Mouse (Mus musculus) intestine, embryonic 16.5 days (tissue): ENCODE measurements around the gene Sdk2. TPM values are rescaled to one million over a fixed set of nuclear protein-coding genes. Genes with fewer than 3 reads are reported as not detected.

ENCODE experiments used
- ATAC-seq: fragments of 200-750 bp; cut with Nextera tagmentation; 2 replicates; pipeline ENCODE4 v1.8.0; 2017; ENCODE audit warnings: moderate TSS enrichment, moderate library complexity
- H3K27ac ChIP-seq: fragments of 300-500 bp; sonication (generic); 2 replicates; pipeline ENCODE4 v1.5.1; 2014; ENCODE audit warnings: mild to moderate bottlenecking, low read length
- H3K27me3 ChIP-seq: fragments of 300-500 bp; sonication (generic); replicated peaks from 2 replicates; pipeline ENCODE4 v1.6.1; 2014; ENCODE audit warnings: low read length, control low read depth, mixed read lengths; ENCODE audit not compliant: control insufficient read depth, insufficient read depth
- H3K36me3 ChIP-seq: fragments of 300-500 bp; sonication (generic); 2 replicates; pipeline ENCODE4 v1.6.1; 2014; ENCODE audit warnings: low read length, control low read depth; ENCODE audit not compliant: control insufficient read depth, insufficient read depth
- H3K4me1 ChIP-seq: fragments of 300-500 bp; sonication (generic); 2 replicates; pipeline ENCODE4 v1.6.1; 2014; ENCODE audit warnings: low read length, control low read depth, mixed read lengths; ENCODE audit not compliant: control insufficient read depth, insufficient read depth
- H3K4me2 ChIP-seq: fragments of 300-500 bp; sonication (generic); 2 replicates; pipeline ENCODE4 v1.6.1; 2014; ENCODE audit warnings: low read depth, low read length, control low read depth
- H3K4me3 ChIP-seq: fragments of 300-500 bp; sonication (generic); 2 replicates; pipeline ENCODE4 v1.5.1; 2014; ENCODE audit warnings: mild to moderate bottlenecking, low read length
- H3K9ac ChIP-seq: fragments of 300-500 bp; sonication (generic); 2 replicates; pipeline ENCODE4 v1.6.1; 2014; ENCODE audit warnings: low read depth, low read length
- H3K9me3 ChIP-seq: fragments of 300-500 bp; sonication (generic); 2 replicates; pipeline ENCODE4 v1.6.1; 2016; ENCODE audit warnings: low read length, control low read depth; ENCODE audit not compliant: control insufficient read depth
- WGBS: fragments of 180-500 bp; shearing (Covaris S2); extraction: QIAGEN DNeasy Blood & Tissue Kit; methylation state at CpG from one replicate; pipeline ENCODE4 v1.1.7; 2014; 5-methylcytosine and 5-hydroxymethylcytosine counted together
- polyA plus RNA-seq: library from polyadenylated mRNA; unstranded; fragments of >200 nt; fragmentation: Nextera tagmentation; extraction: Ambion mirVana; gene quantifications from 2 replicates; pipeline ENCODE4 v1.2.1, GENCODE M21; 2015

The Sdk2 gene
- polyA plus RNA-seq, 1 experiment from 2014 or later: 1.5 TPM

- no peak for ATAC-seq
- no peak overlapping the region for H3K9ac ChIP-seq
- no peak overlapping the region for H3K4me2 ChIP-seq
- H3K9me3 ChIP-seq: no peaks in the 10 kb centered on the region
- H3K4me3 ChIP-seq: no peak overlapping the region
- H3K27ac ChIP-seq: no peak overlapping the region
- 61% methylated on average over 9 of the region's 9 CpGs for WGBS
- no peaks in the 10 kb centered on the region for H3K36me3 ChIP-seq
- no peaks in the 10 kb centered on the region for H3K27me3 ChIP-seq
- peaks cover 7% of the 10 kb centered on the region for H3K4me1 ChIP-seq
Measured at GRCm38 (mm10) chr11:113754845-113755244, 312.0 kb downstream of the Sdk2 start.

DNA sequence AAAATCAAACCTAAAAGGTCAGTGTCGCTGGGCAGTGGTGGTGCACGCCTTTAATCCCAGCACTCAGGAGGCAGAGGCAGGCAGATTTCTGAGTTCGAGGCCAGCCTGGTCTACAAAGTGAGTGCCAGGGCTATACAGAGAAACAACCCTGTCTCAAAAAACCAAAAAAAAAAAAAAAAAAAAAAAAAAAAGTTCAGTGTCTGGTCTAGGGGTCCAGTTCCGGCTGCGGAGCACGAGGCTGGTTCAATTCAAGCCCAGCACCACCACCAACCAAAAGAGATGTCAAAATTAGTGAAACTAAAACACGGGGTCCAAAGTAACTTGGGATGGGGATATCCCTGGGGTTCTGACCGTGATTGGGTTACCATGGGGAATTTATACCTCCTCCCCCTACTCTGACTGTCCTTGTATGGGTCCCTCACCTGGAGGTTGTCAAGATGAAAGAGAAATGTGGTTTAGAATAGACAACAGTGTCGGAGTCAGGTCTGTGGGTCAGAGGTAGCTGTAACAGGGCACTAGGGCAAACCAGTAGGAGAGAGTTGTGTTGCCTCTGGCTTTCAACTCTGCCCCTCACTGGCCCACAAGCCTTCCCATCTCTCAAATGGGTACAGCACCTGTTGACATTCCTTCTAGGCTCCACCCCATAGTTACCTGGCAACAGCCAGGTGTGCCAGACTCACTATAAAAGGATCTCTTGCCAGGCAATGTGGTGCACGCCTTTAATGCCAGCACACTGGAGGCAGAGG lies 314.0 kb downstream of the Sdk2 start:
- Histone ChIP-seq H3K27ac (peak overlapping the region; percentile 93; the same call in 1 of the 2 replicates), H3K4me3 (no peak overlapping the region), H3K4me1 (peaks cover 20% of the 10 kb centered on the region), H3K36me3 (no peaks in the 10 kb centered on the region), H3K27me3 (no peaks in the 10 kb centered on the region), H3K9me3 (no peaks in the 10 kb centered on the region), H3K9ac (0 out of 2 replicates have a peak overlapping the region, but pooled peaks have one; percentile 74), H3K4me2 (peak overlapping the region; percentile 89)
- no peak for ATAC-seq
- WGBS: 95% methylated on average over 10 of the region's 10 CpGs

GRCm38 (mm10) chr11:113752158-113752661 lies 314.6 kb downstream of the Sdk2 start:
- no peaks in the 10 kb centered on the region for H3K27me3 ChIP-seq
- 18% methylated on average over 15 of the region's 15 CpGs for WGBS
- no peaks in the 10 kb centered on the region for H3K9me3 ChIP-seq
- peak; percentile 6; the same call in 1 of the 2 replicates for ATAC-seq
- peak overlapping the region; percentile 93 for H3K4me3 ChIP-seq
- H3K36me3 ChIP-seq: no peaks in the 10 kb centered on the region
- peak overlapping the region; percentile 89 for H3K4me2 ChIP-seq
- peaks cover 27% of the 10 kb centered on the region for H3K4me1 ChIP-seq
- peak overlapping the region; percentile 74 for H3K9ac ChIP-seq
- peak overlapping the region; percentile 93 for H3K27ac ChIP-seq

DNA sequence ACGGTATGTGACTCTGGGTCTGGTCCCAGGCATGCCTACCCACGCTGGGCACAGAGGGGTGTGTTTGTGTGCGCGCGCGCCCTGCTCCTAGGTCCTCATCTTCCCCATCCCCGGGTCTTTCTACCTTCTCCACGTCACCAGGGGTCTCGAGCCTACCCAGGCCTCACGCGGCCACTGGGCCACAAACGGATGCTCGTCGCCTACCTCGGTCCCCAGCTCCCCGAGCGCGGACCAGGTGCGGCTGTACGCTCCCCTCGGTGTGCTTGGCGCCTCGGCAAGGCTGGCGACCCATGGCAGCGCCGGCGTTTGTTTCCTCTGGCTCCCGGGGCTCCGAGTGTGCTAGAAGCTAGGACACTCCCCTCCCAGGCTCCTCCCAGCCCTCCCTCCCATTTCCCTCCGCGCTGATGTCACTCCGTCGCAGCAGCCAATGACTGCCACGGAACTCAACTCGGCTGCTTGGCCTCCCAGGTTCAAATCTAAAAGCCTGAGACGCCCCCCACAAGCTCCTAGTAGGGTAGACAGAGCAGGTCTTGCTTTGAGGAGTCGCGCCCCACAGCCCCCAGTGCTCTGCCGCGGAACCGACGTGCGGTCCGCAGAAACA lies 315.3 kb downstream of the Sdk2 start, which contains the start of gene Cdc42ep4:
Gene Cdc42ep4 (minus strand): TSS at position 398 of the 601 bp plus-strand sequence.
- H3K27me3 ChIP-seq: no peaks in the 10 kb centered on the region
- peak within 1 kb of the TSS; percentile 93 for H3K4me3 ChIP-seq
- H3K4me2 ChIP-seq: peak within 1 kb of the TSS; percentile 89
- WGBS: under 1% methylated on average over 44 of the region's 44 CpGs
- H3K36me3 ChIP-seq: no peaks in the 10 kb centered on the region
- ATAC-seq: peak; percentile 69
- H3K4me1 ChIP-seq: peaks cover 32% of the 10 kb centered on the region
- no peaks in the 10 kb centered on the region for H3K9me3 ChIP-seq
- H3K9ac ChIP-seq: peak within 1 kb of the TSS; percentile 91
- peak within 1 kb of the TSS; percentile 93 for H3K27ac ChIP-seq

GRCm38 (mm10) chr11:113750571-113751483 lies 316.0 kb downstream of the Sdk2 start:
- under 1% methylated on average over 67 of the region's 67 CpGs for WGBS
- Histone ChIP-seq H3K4me3 (peak overlapping the region; percentile 93), H3K36me3 (0 out of 2 replicates have a peak, but pooled peaks cover 2% of the 10 kb centered on the region), H3K27ac (peak overlapping the region; percentile 93), H3K4me2 (peak overlapping the region; percentile 89), H3K4me1 (peaks cover 36% of the 10 kb centered on the region), H3K27me3 (no peaks in the 10 kb centered on the region), H3K9ac (peak overlapping the region; percentile 91), H3K9me3 (no peaks in the 10 kb centered on the region)
- peak; percentile 73 for ATAC-seq

GRCm38 (mm10) chr11:113749749-113750351 lies 317.0 kb downstream of the Sdk2 start:
- Histone ChIP-seq H3K27ac (peak overlapping the region; percentile 93), H3K4me2 (peak overlapping the region; percentile 89), H3K9ac (peak overlapping the region; percentile 91), H3K36me3 (0 out of 2 replicates have a peak, but pooled peaks cover 2% of the 10 kb centered on the region), H3K9me3 (no peaks in the 10 kb centered on the region), H3K4me1 (peaks cover 38% of the 10 kb centered on the region), H3K27me3 (no peaks in the 10 kb centered on the region), H3K4me3 (peak overlapping the region; percentile 93)
- ATAC-seq: peak; percentile 64
- 3% methylated on average over 9 of the region's 9 CpGs for WGBS

DNA sequence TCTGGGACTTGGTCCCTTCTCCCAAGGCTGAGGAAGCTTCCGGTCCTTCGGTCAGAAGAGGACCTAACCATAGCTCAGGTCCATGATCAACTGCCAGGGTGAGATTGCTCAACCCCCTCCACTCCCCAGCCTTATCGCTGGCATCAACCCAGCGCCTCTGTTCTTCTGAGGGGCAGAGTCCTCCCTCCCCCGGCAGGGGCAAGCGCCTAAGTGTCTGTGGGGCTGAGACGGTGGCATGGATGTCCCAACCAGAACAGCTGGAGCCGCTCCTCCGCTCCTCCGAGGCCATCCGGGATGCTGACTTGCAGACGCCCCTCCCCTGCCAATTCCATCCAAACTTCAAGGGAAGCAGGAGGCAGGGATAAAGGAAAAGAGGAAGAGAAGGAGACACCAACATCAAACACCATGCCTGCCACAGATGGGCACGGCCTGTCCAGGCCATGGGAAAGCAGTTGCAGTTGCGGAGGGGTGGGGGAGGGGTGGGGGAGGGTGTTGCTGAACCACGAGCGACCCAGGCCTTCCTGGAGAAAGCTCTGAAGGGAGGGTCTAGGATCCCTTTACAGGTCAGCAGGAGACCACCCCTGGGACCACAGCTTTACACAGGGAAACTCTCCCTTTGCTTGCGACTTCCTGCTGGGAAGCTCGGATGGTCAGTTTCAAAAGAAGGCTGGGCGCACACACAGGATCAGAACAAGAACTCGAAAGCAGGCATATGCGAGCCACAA lies 317.9 kb downstream of the Sdk2 start:
- no peaks in the 10 kb centered on the region for H3K27me3 ChIP-seq
- peak; percentile 16 for ATAC-seq
- H3K4me1 ChIP-seq: peaks cover 38% of the 10 kb centered on the region
- H3K4me2 ChIP-seq: peak overlapping the region; percentile 89
- H3K9me3 ChIP-seq: no peaks in the 10 kb centered on the region
- H3K9ac ChIP-seq: peak overlapping the region; percentile 91
- peak overlapping the region; percentile 93 for H3K27ac ChIP-seq
- peak overlapping the region; percentile 93 for H3K4me3 ChIP-seq
- WGBS: 4% methylated on average over 21 of the region's 21 CpGs
- H3K36me3 ChIP-seq: 0 out of 2 replicates have a peak, but pooled peaks cover 2% of the 10 kb centered on the region

DNA sequence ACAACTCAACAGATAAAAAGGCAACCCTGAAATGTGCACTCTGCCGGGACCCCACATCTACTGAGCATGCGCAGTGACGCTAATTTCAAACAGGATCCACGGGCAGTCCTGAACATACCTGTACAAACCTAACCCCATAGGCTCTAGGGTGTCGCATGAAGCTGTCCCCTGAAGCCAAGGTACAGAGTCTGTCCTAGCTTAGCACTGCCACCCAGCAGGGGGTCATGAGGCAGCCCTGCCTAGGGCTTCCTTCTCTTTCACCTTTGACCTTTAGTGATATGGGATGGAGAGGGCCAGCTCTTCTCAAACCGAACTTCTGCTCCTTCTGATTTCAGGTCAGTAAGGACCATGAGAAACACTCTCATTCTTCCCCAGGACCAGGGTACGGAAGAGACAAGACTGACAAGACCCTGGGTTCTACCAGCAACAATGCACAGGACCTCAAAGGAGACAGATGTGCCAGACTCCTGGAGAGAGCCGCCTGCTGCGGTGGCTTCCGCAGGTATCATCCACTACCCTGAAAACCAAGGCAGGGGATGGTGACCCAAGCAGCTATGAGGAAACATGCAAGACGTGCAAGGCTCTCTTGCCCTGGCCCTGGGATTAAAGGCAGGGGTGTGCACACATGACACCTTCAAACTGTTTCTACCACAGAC lies 319.0 kb downstream of the Sdk2 start:
- Histone ChIP-seq H3K4me2 (peak overlapping the region; percentile 89), H3K27ac (peak overlapping the region; percentile 93), H3K36me3 (peaks cover 8% of the 10 kb centered on the region), H3K27me3 (no peaks in the 10 kb centered on the region), H3K4me1 (peaks cover 38% of the 10 kb centered on the region), H3K9ac (peak overlapping the region; percentile 91), H3K9me3 (peaks cover 5% of the 10 kb centered on the region; the same call in 1 of the 2 replicates), H3K4me3 (peak overlapping the region; percentile 93)
- WGBS: 65% methylated on average over 11 of the region's 11 CpGs
- ATAC-seq: no peak
